Mouse (Mus musculus) erythroid progenitor cell, adult 5-6 weeks (primary cell): ENCODE data around the gene Gm20388. TPM values are rescaled to one million over a fixed set of nuclear protein-coding genes. Genes with fewer than 3 reads are reported as not detected.
A peak's percentile ranks its signal among the peaks of the same experiment; 100 is the strongest.

Source experiments
- ATAC-seq: replicated peaks from 2 replicates; pipeline ENCODE4 v1.8.0; 2016; ENCODE audit warnings: moderate number of reproducible peaks, mild to moderate bottlenecking, moderate TSS enrichment, inconsistent platforms; ENCODE audit not compliant: poor library complexity, low FRiP score, severe bottlenecking
- total RNA-seq, 2 experiments: library from RNA; stranded (forward) in 1 of 2; stranded (reverse) in 1 of 2; fragments of 150-400 nt in 1 of 2; fragments of 186-747, 209-891 nt in 1 of 2; gene quantifications; 2 replicates each; pipeline versions ENCODE4 v1.2.3 to v1.2.4; 2015 to 2017; ENCODE audit warnings: low replicate concordance in 2 of 2

Gene Gm20388
- total RNA-seq, 2 experiments from 2014 or later, result 4.2 TPM; not detected in 1

DNA sequence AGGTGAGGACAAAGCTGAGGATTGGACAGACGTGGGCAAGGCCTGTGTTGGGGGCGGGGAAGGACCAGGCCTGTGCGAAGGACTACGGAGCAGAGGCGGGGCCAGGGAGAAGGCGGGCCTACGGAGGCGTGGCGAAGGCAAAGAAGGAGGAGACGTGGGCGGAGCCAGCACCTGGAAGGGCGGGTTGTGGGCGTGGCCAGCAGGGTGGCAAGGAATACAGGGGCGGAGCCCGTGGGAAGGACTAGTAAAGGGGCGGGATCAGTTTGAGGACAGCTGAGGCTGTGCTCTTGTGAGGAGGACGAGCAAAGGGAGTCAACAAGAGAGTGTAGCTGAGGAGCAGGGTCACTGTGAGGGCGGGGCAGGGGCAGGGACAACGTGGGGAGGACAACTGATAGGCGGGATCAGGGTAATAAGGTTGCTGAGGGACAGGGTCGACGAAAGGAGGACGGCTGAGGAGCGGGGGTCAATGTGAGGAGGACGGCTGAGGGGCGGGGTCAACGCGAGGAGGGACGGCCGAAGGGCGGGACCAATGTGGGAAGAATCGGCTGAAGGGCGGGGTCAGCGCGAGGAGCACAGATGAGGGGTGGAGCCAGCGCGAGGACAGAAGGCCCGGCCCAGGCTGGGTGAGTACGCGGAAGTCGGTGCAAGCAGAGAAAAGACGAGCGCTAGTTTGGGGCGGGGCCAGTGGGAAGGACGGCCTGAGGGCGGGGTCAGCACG lies 2370.8 kb downstream of the Gm20388 start:
- ATAC-seq, result peak; percentile 52

DNA sequence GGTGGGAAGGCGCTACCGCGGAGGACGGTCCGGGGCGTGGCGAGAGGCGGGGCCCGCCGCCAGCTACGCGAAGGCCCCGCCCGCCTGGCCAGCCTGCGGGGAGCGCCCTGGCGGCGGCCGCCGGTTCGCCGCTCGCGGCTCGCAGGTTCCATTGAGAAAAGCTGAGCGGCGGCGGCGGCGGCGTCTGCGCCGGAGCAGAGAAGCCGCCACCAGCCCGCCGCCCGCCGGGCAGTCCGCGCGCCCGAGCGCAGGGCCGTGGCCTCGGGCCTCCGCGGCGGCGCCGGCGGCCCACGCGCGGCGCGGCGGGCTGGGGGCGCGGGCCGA lies 2371.4 kb downstream of the Gm20388 start, which contains the start of gene Zfpm1:
Gene Zfpm1, plus strand, starts transcription at position 107 of the 324 bp plus-strand sequence.
- ATAC-seq, result no peak

DNA sequence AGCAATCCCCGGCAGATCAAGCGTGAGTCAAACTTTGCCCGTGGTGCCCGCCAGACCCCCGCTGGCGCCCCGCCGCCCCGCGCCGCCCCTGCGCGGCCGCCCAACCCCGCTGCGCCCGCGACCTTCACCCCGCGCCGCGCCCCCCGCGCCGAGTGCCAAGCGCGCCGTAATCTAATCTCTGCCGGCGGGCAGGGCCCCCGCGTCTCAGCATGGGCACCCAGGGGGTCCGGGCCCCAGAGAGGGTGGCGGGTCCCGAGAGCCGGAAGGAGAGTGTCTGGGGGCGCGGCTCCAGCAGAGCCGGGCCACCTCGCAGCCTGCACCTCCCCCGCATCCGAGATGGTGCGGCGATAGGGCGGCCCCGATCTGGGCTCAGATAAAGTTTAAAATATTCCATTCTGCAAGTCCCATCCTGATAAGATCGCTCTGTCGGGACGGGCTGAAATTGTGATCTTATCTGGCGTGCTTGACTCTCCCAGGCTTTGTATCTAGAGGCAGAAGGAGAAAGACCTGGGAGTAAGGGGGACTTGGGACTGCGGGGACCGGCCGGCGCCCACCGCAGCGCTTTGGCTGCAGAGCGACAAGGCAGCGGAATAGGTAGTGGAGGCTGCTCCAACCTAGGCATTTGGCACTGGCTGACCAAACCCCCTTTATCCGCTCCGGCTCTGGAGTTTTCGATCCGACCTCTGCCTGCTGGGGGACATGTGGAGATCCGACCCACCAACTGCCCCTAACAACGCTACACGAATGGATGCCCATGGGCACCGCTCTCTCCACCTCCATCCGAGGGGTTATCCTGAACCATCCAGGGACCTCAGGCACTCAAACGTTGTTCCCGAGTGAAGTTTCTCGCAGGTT lies 2372.1 kb downstream of the Gm20388 start:
- no peak for ATAC-seq

DNA sequence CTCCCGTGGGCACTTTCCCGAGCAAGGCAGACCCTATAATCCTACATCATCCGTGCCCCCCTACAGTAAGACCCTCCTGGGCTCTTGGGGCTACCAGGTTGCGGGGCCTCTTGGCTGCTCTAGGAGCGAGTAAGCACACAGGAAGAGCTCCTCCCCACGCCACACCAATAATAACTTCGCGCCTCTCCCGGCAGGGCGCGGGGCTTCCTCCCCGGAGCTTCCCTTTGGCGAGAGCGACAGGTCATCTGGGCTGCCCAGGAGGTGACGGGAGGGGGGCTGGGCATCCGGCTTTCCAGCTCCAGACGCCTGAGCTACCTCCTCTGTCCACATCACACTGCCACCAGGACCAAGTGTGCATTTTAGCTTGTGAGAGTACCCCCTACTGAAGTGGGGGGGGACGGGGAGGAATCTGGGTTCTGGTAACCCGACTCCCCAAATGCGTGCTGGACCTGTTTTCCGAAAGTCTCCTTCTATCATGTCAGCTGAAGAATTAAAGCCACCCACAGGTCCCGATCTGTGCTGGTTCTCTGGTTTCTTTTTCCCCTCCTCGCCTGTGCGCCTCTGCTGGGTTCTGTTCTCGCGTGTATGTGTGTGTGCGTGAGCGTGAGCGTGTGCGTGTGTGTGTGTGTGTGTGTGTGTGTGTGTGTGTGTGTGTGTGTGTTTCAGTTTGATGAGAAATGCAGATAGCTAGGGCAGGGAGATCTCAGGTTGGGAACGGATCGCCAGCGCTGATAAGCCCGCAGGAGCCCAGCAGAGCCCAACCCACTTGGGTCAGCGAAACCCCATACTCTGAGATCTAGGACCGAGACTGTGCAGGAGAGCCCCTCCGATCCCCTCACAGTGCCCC lies 2372.9 kb downstream of the Gm20388 start:
- ATAC-seq, result no peak

DNA sequence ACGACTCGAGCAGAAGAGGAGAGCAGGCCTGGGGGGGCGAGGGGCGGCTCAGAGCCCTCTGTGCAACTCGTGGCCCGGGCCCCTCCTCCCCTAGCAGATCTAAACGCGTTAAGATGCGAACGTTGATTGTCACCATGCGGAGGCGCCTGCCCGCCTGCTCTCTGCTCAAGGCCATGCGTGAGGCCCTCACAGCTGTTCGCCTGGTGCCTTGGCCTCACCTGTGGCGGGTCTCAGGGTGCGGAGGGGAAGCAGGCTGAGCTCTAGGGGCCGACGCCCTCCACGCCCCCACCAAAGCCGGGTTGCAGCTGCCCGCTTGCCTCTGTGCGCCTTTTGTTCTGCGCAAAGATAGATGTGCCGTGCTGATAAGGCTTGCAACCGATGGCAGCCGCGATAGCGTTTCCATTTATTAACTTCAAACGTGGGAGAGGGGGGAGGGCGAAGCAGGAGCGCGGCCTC lies 2373.6 kb downstream of the Gm20388 start:
- ATAC-seq, result no peak

DNA sequence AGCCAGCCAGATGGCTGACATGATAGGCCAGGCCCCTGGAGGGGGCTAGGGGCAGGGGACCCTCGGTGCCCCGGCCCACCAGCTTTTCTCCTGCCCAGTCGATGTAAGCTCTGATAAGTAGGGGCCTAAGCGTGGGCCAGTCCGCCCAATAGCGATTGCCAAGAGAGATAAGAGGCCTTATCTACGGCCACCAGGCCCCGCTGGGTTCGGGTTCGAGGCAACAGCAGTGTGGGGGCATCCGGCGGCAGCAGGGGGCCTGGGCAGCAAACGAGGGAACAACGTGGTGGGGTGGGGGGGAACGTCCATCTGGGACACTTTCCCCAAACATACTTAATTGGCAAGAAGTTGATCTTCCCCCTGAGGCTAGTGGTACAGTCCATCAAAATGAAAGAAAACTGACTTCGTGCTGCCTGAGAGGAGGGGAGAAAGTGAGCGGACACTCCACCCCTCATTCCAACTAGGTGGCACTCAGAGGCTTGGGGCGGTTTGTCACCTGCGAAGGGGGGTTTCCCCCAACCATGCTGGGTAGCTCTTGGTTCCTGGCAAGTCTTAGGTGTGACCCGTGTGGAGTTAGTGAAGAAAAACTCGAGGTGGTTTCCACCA lies 2374.1 kb downstream of the Gm20388 start:
- ATAC-seq, result 0 out of 2 replicates have a peak, but pooled peaks have one; percentile 1

DNA sequence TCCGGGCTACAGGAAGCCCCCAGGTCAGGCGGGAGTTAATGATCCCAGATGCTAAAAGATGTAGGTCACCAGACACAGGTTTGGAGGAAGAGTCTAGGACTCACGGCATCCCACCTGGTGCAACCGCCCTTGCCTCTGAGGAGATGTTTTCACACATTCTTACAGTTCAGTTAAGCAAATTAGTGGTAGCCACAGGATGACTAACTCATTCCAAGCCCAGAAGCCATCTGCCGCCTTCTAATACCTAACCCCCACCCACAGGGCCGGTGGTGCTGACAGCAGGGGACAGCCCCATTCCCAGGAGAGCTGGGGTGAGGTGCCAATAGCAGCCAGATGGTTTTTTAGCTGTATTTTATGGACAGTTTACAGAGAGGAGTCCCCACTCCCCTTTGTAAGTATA lies 2375.1 kb downstream of the Gm20388 start:
- ATAC-seq, result no peak

DNA sequence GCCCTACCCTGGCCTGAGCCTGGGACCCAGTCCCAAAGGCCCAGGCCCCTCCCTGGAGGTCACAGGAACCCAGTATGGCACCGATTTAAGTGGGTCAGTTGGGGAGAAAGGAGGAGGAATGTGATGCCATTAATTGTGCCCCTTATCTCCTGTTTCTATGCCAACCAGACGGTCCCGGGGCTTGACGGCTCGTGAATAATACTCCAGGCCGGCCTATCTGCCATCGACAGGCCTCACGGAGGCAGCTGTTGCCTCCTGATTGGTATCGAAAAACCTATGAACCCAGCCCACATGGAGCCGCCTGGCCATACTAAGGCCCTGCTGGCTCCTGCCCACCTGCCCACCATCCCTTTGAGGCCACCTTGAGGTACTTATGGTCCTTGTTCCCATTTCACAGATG lies 2376.3 kb downstream of the Gm20388 start:
- peak; percentile 53 for ATAC-seq

DNA sequence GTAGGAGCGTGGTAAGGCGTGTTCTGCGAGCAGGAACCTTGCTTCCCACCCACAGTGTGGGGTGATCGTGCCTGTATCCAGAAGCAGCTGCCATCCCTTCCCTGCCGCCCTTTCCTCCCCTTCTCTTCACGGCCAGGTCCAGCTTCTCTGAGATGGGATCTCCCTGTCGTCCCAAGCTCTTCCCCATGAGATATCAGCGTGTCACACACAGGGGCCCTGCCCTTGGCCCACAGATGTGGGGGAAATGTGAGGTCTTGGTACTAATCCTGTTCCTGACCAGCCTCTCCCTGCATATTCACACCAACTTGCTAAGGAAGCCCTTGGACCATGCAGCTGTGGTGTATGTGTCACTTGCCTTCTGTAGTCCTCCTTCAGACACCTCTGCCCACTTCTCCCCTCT lies 2377.1 kb downstream of the Gm20388 start:
- peak; percentile 11; the same call in 1 of the 2 replicates for ATAC-seq

DNA sequence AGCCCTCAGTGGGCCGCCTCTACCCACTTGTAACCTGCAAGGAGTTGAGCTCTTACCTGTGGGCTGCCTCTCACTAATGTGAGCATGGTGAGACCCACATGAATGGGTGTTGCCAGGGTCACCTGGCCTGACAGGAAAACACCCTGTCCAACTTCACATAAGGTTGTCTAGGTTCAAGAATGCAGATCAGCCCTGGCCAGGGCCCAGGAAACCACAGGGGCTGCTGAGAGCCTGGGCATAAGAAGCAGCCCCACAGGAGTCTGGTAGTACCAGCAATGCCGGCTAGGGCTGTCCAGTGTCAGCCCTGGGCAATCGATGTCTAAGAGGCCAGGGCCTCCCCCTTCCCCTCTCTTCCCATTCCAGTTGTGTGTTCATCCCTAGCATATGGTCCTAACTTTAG lies 2377.7 kb downstream of the Gm20388 start:
- no peak for ATAC-seq

DNA sequence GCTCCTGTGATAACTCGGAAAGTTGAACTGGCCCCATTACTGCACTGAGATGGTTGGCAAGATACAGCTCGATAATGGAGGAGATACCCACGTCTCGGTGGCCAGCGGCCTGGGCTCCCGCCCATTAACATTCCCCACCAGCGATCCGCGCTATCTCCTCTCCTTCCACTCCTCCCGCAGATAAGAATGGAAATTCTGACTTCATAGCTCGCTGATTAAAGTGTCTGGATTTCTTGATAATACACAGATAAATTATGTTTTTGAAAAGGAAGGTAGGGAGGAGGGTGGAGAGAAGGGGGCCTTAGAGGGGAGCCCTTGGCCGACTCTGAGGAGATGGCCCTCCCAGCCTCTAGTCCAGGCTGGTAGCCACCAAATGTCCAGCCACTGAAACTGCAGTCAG lies 2380.4 kb downstream of the Gm20388 start:
- no peak for ATAC-seq

DNA sequence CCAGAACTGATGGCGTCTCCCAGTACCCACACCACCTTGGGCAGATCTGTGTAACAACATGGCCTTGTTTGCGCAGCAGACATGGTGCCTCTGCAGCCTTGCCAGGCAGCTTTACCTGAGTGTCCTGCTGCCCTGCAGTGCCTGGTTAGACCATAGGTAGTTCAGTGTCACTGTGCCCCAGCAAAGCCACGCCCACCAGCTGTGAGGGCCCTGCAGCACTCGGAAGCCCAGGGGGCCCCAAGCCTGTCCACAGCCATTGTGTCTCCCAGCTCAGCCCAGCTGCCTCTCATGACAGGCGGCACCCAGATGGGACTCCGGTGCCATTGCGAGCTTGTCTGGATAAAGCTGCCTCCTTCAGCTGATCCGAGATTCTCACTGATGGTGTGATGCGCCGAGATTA lies 2380.9 kb downstream of the Gm20388 start:
- no peak for ATAC-seq

DNA sequence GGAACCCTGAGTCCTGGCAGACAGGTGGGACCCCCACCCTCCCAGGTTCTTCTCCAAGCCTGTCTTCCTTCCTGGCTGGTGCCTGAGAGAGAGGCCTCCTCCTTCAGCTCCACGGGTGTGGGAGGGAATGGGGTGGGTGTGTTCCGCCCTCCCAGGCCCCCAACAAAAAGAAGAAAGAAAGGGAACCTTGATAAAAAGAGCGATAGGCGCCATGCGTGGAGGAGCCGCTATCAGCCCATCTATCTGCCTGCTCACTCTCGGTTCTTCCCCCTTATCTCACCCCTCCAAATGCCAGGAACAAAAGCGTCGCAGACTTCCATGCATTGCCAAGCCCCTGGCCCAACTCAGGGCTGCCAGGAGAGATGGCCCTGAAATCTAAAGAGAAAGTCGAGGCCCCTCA lies 2382.8 kb downstream of the Gm20388 start:
- no peak for ATAC-seq

DNA sequence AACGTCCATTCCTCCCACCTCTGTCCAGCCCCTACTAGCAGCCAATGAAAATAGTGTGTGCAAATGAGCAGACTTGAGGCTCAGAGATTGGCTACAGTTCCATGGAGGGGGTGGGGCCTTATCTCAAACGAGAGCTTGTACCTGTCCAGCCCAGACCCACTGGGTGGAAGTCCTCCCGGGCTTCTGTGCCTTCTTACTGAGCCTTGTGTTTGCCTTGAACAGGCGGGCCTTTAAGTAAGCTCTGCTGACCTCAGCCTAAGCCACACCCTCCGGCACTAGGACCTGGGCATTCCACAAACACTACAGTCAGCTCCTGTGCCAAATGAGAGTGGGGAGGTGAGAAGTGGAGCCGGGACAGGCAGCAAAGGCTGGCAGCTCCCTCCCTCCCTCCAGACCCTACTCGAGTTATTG lies 2383.6 kb downstream of the Gm20388 start:
- peak; percentile 79 for ATAC-seq

DNA sequence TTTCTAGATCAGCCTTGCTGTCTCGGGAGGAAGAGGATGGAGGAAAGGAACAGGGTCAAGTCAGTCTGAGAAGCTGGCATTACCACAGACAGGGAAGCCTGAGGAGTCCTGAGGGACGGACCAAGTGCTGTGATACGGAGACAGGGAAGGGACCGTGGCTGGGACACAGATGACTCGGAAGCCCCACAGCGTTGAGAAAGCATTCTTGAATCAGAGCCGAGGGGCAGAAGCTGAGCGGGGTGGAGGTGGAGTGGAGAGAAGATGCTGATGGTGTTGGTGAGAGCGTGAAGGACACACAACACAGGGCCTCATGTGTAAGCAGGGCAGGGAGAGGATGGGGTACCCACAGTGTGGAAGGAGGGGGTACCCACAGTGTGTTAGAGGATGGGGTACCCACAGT lies 2384.7 kb downstream of the Gm20388 start:
- no peak for ATAC-seq

DNA sequence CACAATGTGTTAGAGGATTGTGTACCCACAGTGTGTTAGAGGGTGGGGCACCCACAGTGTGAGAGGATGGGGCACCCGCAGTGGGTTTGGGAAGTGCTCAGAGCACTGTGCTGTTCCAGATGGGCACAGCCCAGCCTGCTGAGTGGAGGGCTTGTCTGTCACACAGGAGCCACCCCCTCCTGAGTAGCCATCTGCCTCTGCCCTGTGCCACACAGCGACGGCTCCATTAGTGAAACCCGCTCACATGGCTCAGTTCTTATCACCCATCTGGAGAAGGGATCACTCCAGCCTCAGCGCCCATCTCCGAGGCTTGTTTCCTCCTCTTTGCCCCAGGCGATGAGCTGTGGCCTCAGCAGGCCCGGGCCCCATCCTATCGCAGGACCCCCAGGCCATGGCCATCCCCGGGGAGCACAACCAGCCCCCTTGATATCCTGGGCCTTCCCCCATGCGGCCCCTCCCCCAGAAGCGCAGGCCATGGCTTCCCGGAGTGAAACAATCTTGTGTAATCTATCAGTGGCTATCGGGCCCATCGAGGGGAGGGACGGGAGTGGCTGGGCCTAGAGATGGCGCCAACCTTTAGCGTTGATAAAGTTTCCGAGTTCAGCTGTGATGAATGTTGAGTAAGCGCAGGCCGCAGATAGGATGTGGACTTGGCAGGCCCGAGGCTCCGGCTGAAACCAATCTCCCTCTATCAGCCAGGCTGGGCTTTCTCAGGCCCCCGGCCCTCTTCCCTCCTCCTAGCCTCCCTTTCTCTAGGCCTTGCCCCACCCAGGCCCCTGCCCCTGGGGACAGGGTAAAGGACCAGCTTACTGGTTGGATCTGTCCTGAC lies 2385.7 kb downstream of the Gm20388 start:
- ATAC-seq, result peak; percentile 20

DNA sequence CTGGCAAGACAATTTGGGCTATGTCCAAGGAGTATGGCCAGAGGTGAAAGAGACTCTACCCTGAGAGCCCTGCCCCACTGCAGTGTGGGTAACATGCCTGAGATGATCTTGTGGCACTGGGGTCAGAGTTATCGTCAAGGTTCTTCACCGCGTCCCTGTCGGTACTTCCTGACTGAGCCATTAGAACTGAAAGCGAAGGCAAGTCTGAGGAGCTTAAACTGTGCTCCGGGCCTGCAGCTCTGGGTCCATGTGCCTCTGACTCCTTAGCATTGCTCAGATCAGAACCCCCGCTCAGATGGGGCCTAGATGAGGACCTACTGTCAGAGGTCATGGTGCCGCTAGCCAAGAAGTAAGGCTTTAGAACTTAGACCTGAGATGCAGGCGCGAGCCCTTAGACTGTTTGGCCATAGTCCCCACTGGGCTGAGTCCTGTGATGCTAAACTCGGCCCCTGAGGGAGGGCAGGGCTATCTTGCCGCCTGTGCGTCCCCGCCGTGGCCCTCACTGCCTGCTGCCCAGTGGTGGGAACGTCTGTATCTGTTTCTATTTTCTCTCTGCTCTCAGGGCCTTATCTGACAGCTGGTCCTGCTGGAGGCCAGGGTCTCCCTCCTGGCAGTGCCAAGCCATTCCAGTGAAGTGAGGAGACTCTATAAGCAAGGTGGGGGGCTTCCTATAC lies 2389.1 kb downstream of the Gm20388 start:
- ATAC-seq, result no peak

DNA sequence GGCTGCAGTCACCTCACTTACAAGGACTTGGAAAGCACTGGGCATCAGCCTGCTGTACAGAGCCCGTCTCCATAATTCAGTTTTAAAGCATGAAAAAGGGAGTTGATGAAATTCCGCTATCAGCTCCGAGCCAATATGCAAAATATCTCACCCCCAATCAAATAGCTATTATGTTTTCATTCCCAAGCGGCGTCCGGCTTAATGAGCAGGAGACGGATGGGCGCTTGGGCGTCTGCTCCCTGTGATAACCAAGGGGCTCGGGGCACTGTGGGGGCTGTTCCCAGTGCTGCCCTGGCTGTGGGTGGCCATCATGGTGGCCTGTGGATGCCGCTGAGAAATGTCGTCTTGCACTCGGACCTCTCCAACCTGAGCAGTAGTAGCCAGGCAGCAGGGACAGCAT lies 2390.4 kb downstream of the Gm20388 start:
- ATAC-seq, result no peak
